Mouse (Mus musculus) layer of hippocampus, adult 11-12 months (tissue): ENCODE results near the gene Hipk1.
"Not testable (repeated sequence)": the region's sequence is repeated elsewhere in the genome, so short reads cannot be mapped to it uniquely, and the experiment has no call there.

Experiments
- DNase-seq: peaks from one replicate; pipeline ENCODE4 v3.0.0; 2022; ENCODE audit warnings: low spot score

Gene Hipk1

DNA sequence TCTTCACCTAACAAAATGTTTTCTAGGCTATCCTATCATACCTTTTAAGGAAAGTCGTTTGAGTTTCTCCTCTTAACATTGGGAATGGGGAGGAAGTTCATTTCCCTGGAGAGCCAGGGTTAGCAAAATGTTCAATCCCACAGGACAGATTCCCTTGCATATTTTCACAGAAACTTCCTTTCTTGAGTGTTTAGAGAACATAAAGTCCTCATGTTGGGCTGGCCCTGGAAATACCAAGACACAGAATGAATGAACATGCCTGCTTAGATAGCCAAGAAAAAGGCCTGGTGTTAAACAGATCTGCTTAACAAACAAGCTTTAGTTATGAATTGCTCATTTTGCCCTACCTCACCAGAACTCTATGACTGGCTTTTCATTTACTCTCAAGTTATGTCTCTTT lies 1.2 kb upstream of the Hipk1 start:
- DNase-seq = no peak

DNA sequence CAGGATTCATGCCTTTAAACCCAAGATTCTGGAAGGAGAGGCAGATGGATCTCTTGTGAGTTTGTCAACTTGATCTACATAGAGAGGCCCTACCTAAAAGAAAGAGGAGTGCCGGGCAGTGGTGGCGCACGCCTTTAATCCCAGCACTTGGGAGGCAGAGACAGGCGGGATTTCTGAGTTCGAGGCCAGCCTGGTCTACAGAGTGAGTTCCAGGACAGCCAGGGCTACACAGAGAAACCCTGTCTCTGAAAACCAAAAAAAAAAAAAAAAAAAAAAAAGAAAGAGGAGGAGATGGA lies 696 bp upstream of the Hipk1 start:
- DNase-seq = not testable (repeated sequence)

DNA sequence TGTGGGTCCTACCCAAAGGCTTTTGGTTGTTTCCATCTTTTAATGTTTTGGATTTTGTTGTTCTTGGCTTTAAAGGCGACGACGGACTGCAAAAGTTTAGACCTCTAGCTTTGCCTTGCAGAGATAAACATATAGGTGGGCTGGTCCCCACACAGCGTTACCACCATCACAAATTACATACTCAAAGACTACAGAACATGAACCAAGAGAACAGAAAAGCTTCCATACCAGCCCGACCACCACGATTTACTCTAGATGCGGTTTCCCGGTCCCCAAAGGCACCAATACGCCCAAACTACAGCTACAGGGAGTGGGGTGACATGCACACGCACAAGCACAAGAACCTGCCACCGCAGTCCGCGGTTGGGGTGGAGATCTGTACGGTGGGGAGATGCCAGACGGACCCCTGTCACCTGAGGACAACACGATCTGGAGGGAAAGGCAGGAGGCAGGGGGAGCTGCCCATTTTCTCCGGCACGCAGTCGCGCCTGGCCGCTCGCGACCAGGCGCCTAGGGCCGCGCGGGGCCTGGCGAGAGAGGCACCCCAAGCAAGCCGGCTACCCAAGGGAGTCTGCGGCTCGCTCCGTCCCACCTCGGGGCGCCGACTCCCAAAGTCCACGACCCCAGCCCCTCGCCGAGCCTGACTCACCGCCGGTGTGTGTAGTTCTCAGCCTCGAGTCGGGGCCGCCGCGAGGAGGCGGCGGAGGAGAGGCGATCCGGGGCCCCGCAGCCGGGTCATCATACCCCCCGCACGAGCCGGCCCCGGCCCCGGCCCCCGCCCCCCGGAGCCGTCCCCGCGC lies 817 bp downstream of the Hipk1 start:
- no peak for DNase-seq

DNA sequence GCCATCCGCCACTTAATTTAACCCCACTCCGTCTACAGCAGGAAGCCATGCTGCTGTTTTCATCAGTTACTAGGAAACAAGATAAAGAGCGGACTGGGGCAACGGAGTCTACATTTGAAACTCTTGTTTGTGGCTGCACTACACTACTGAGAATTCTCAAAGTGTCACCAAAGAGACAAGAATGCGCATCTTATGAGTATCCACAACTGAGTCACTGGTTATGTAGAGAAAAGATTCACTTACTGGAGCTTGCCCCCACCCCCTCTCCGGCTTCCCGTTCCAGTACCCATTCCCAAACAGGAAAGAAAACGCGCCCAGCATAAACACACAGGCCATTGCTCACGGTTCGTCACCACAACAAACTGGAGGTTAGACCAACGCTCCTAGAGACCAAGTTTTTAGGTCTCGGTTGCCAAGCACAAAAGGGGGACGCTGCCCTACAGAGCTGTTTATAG lies 1.4 kb downstream of the Hipk1 start:
- DNase-seq = no peak

DNA sequence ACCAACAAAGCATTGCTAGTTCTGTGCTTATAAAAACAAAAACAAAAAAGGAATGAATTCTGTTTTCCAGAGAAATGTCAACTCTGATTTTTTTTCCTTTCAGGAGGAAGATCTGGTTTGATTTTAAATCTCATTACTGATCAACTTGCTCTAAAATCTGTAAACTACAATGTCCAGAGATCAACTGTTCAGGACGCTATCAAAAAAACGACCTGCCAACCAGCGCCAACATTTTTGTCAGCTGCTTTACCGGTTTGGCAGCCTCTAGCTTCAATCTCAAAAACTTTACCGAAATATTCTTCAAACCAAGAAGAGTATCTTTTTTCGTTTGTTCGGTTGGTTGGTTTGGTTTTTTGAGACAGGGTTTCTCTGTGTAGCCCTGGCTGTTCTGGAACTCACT lies 2.3 kb downstream of the Hipk1 start:
- DNase-seq = no peak

DNA sequence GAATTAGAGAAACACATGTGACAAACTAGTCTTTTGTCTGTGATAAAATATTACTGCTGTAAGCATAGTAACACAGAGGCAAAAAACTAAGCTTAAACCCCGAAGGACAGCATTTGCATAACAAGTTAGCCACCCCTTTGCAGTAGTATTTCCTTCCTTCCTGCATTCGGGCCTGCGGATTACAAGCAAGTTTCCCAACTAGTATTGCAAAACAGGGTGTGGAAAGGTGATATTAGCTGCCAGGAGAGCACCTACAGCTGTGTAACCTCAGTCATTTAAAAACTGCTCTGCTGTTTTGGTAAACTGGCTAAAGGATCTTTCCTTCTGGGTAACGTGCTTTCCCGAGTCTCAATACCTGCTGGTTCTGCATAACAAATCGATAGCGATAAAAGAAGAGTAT lies 4.1 kb downstream of the Hipk1 start:
- no peak for DNase-seq

DNA sequence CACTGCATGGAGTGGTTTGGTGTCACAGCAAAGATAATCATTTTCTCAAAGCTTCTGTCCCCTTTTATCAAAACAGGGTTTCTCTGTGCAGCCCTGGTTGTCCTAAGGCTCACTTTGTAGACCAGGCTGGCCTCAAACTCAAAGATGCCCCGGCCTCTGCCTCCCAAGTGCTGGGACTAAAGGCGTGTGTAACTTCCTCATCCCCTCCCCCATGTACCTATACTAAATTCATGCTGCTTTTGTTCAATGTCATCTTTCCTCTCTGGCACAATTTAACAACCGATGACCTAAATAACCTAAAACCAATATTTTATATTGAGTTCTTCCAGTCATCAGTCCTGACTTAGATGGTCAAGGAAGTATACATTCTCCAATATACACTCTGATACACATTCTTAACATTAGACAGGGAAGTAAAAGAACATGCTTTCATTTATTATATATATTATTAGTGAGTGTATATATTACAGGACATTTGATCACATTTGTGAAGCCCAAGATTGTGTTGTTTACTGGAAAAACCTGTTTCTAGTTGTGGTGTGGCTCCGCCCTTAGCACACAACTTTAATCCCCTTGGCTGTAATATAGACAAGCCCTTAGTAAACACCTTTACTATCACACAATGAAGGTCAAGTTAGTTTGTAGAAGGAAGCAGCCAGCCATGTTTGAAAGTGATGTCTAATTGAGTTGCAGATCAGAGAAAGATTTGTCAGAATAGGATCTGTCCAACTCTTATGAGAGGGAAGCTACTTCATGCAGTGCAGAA lies 8.3 kb downstream of the Hipk1 start:
- DNase-seq = no peak

DNA sequence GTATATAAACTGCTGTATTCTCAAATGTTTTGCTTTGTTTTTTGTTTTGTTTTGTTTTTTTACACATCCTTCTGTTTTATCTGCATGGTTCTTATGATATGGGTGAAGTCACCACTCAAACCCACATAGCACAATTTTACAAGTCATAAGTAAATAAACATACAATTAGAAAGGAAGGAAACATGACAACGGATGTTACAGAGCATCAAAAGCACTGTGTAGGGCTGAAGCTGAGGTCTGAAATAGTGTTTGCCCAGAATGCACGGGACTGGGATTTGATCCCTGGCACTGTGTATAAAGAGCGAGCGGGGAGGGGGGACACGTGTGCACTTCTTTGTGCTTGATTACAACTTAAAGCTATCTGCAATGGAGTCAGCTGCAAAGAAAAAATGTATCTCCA lies 10.6 kb downstream of the Hipk1 start:
- no peak for DNase-seq

DNA sequence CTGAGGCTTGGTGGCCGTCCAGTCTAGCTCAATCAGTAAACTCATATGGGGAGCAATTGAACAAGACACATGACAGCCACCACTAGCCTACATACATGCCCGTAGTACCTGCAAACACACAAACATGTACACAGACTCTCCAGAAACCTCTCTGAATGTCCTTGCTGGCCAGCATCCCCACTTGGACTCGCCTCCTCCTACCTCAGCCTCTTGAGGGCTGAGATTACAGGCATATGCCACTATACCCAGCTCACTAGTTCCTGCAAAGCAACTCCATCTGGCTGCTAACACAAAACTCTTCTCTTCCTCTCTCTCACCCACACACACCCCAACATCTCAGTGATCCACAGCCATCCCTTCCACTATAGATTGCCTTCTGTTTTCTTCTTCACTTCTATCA lies 11.1 kb downstream of the Hipk1 start:
- DNase-seq = no peak

DNA sequence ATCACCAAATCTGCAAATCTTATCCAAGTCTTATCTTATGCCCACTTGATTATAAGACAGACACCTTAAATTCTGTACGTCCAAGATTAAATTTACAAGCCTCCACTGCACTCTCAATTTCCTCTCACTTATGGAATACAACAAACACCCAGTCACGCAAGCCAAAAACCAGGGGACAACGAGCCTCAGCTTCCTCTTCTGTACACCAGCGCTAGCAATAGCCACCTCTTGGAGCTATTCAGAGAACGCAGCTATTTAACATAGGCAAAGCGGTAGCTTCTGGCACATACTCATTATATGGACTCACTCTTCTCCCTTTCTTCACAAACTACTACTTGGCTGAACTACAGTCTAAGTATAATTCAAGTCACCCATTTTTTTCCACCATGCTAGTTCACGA lies 12.2 kb downstream of the Hipk1 start:
- no peak for DNase-seq

DNA sequence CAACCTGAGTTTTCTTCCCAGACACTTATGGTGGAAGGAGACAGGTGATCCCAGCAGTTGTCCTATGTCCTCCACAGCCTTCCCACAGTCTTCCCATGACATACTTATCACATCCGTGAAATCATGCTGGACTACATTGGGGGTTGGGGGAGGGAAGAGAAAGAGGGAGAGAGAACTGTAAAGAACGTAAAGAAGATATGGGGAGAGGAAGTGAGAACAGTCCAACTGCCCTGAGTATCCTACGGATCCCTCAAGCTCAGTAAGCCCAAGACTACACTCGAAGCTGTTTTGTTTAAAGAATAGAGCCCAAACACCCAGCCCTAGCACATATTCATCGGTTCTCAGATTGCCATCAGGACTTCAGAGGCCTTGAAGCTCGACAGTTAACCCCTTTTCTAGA lies 12.7 kb downstream of the Hipk1 start:
- DNase-seq = no peak

DNA sequence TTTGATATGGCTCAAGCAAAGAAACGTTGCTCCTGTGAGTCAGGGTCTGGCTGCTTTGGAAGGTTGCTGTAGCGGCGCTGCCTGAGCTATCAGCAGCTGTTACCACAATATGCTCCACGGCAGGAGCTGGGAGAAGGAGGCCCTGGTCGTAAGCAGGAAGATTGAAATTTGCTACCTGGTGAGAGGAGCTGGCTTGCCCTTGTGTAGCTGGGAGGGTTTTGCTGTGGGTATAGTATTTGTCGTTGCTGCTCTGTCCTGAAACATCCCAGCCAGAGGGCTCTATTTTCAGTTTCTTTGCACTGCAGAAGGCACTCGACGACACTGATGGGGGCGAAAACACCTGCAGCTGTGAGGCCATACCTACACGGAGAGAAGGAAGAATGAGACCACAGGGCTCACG lies 13.4 kb downstream of the Hipk1 start:
- DNase-seq = no peak

DNA sequence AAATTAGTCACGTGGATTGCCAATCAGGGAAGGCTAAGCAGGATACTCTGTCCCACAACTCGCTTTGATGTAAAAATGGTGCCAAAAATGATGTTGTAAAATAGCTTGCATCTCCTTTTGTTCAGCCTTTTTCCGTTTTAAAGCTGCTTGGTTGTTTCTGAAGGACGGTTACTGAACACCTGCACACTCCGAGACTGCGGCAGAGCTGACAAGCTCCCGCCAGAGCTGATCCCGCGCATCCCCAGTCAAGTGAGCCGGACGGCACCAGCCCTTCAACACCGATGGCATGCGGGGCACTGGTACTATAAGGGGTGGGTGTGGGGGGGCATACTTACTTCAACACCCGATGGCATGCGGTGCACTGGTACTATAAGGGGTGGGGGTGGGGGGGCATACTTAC lies 17.4 kb downstream of the Hipk1 start:
- DNase-seq = no peak

DNA sequence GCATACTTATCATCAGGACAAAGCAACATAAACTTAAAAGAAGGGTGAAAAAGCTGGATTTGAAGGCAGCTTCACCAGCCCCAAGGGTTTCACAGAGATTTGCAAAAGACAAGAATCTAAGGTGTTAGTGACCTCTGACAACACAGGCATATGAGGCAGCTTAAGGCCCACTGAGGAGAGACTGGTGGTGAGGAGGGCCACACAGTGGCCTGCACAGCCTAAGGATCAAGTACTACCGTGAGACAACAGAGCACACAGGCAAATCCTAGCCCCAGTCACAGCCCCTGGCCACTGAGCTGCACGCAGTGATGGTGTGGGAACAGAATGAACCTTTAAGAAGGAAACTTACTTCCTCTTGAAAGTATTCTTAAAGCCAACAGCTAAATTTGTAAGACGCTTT lies 17.9 kb downstream of the Hipk1 start:
- DNase-seq = no peak

DNA sequence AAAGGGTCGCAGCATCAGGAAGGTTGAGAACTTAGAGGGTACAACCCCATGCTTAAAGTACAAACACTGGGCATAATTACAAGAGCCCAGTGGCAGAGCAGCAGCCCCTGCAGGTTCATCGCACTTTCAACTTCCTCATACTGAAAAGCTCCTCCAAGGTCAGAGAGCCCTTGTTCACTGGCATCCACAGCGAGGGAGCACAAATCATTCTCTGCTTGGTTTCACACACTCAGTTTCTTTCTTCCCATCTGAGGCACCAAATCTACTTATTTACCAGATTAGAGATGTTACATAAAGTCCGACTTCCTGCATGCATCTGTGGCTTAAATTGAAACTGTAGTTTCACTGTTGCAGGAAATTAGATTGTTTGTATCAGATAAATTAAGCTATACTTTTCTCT lies 18.5 kb downstream of the Hipk1 start:
- no peak for DNase-seq

DNA sequence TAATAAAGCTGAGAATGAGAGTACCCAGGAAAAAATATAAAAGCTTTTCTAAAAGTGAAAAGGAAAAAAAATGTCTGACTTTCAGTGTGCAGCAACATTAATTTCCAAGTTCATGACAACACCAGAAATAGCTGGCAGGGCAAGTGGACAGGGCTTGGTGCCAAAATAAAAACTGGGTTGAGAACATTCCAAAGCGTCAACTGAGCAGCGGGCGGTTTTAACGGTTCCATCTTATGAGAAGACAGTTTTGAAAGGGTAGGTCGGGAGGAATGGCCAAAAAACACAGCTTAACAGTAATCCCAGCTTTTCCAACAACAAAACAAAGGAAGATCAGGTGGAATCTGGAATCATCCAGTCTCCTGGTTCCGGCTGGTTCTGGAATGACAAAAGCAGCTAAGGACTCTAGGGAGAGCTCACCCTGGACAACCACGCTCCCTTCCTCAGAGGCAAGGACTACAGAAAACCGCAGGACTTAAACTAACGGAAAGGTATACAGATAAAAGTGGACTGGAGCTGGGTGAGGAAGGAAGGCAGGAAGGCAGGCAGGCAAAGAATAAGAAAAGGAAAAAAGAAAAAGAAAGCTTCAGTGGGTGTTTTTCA lies 19.7 kb downstream of the Hipk1 start:
- peak; percentile 54 for DNase-seq

DNA sequence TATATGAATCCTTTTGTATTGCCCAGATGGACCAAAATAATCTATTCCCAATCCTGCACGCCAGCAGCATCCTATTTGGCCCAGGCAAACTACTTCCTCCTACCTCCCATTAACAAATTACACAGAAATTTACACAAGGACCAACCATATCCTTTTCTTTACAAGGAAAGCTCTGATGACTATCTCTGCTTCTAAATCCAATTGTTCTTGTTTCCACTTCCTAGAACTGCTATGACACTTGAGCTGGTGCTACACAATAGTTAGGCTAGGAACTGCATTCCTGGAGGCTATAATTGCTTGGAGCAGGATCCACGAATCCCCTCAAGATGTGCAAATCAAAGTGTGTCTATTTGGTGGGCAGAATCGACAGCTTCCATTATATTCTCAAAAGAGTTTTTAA lies 24.6 kb downstream of the Hipk1 start:
- DNase-seq = no peak

DNA sequence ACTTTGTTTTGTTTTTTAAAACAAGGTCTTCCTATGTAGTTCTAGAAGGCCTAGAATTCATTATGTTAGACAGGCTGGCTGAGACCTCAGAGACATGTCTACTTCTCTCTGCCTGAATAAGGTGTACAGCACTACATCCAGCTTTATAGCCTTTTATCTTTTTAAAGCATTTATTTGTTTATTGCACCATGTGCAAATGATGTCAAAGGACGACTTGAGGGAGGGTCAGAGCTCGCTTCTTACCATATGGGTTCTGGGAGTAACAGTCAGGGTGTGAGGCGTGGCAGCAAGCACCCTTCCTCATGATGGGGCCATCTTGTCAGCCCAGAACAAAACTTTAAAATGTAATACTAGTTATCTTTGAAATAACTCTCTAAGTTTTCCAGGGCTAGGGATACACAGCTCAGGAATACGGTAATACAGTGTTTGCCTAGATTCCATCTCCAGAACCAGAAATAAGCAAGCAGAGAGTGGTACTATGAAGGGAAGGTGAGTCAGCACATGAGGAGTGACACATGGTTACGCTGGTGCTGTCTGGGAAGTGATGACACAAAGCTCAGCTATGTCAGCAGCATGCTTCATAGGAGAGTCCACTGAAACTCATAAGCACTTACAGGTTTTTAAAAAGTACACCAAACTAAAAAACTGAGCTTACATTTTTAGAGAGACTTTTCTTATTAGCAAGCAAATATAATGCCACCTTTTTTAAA lies 31.9 kb downstream of the Hipk1 start:
- DNase-seq = no peak

DNA sequence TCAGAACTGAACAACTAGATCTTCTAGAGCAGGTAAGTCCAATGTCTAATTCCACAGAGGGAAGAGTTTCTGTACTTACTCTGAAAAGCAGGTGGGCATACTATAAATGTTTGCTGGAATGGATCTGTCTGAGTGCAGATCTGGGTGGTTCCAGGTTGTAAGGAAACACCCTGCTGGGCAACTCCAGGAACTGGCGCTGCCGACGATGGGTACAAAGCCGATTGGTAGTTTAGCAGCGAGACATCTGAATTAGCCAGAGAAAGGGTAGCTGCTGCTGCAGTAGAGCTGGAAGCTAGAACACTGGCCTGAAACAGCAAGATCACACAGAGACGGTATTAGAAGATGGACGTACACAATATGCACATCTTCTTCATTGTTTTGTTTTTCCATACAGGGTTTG lies 32.9 kb downstream of the Hipk1 start:
- DNase-seq = no peak

DNA sequence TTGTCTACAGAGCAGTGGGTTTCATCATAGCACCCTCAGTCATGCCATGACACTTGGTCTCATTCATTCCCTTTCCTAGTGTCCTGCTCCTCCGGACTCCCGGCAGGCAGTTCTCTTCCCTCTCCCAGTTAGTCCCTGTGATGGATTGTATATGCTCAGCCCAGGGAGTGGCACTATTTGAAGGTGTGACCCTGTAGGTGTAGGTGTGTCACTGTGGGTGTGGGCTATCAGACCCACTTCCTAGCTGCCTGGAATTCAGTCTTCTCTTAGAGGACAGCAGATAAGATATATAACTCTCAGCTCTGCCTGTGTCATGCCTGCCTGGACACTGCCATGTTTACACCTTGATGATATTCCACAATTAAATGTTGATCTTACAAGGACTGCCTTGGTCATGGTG lies 34.4 kb downstream of the Hipk1 start:
- no peak for DNase-seq

DNA sequence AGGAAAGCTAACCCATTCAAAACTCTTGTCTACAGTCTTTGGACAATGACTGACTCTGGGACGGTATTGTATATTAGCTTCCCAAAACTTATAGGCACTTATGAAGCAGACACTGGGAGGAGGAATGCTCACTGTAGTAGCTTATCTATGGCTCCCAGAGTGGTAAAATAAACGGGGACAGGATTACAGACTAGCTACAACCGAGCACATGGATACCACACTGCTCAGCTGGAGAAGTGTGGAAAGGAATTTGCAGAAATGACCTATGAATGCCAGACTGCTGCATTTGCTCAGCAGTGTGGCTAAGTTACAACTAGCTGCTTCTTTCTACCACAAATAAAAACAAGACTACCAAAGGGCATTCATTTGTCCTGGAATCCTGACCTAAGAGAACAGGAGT lies 36.0 kb downstream of the Hipk1 start:
- no peak for DNase-seq

DNA sequence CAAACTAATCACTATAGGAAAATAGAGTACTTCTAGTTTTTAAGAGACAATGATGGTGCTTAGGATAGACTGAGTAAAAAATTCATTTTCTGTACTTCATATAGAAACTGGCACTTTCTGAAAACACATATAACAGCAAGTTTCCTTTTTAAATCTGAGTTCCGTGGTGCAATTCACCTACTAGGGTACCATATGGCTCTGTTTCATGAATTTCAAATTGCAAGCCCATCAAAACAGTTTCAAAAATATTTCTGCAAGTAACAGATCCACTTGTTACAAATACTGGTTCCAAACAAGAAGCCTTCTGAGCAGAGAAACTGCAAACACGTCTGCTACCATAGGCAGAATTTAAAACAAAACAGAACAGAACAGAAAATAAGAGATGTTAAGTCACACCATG lies 39.8 kb downstream of the Hipk1 start:
- DNase-seq = no peak

DNA sequence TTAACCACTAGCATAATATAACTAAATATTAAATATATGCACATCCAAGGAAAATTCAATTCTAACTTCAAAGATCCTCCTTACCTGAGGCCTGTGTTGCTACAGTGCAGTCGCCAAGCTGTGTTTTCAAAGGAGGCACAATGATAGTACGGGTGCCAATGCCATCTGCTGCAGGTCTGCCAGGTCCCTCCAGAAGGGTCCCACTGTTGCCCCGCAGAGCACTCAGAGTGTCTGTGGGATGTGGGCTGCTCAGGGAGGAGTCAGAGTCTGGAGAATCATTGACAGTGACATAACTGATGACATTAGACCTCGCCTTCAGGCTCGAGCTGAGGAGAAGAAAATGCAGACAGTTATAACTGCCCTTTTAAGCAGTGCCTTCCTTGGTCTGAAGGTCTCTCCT lies 44.7 kb downstream of the Hipk1 start:
- no peak for DNase-seq
